Mouse (Mus musculus): ENCODE measurements around the gene Gramd1c.
A peak's percentile ranks its signal among the peaks of the same experiment; 100 is the strongest.

Gramd1c gene

DNA sequence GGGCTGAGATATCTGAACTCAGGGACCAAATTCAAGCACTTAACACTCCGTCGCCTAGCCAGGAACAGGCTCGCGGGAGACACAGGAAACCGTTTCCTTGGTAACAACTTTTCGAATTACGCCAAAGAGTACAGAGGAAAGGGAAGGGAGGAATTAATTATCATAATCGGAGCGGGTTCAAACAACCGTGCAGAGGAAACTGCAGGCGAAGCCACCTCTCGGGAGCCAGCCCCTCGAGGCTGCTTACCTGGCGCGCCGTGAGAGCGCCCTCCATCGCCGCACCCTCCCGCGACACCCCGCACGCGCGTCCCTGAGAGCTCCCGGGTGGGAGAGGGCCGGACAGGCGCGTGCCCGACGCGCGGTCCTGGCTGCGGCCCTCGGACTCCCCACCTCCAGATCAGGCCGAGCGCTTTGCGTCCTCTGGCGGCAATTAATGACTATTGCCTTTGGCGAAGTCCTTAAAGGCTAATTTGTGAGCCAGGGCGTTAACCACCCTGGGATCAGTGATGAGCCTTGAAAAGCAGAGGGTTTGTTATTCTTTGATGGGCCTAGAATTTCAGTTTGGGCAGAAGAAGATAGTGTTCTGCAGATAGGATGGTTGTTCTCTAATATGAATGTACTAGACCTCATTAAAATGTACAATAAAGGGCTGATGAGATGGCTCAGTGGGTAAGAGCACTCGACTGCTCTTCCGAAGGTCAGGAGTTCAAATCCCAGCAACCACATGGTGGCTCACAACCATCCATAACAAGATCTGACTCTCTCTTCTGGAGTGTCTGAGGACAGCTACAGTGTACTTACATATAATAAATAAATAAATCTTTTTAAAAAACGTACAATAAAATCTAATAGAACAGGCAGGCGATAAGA lies at the start of gene Gramd1c:
TSS of gene Gramd1c (minus strand) at position 321 of the 870 bp plus-strand sequence.
- Histone ChIP-seq H3K27me3 (ENCODE audit: insufficient read depth, low read length) (peaks cover 40% of the 10 kb centered on the region), H3K9me3 (ENCODE audit: low read length) (no peaks in the 10 kb centered on the region), H3K4me3 (replicated peaks; ENCODE audit: low read length) (peak within 1 kb of the TSS; percentile 78), H3K4me1 (replicated peaks; ENCODE audit: low read depth, low read length) (0 out of 2 replicates have a peak, but pooled peaks cover 6% of the 10 kb centered on the region), H3K36me3 (ENCODE audit: insufficient read depth, low read length) (no peaks in the 10 kb centered on the region)
- no peak for TF ChIP-seq NANOG (IDR thresholded peaks at IDR 0.05; ENCODE audit: borderline replicate concordance, low read length)
- TF ChIP-seq CTCF (conservative IDR thresholded peaks at IDR 0.05; ENCODE audit: low read length), result peak; percentile 38
- TF ChIP-seq POU5F1 (IDR thresholded peaks at IDR 0.05; ENCODE audit: borderline replicate concordance, low read length), result no peak

DNA sequence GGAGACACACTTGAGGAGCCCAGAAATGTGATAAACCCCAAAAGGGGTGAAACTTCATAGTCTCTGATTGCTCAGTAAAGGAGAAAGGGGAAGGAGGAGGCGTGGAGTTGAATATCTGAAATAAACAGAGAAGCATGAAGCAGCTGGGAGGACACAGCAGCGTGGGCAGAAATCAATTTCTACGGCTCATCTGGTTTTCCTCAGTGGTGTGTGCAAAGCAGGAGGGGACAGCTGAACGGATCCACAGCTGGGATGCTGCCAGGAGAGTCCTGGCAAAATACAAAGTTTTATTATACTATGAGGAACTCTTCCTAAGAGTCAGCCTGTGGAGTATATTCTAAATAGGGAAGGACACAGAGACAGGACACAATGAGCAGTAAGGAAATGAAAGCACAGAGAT lies 45.9 kb upstream of the Gramd1c start:
- Histone ChIP-seq H3K9me3 (ENCODE audit: low read length) (no peaks in the 10 kb centered on the region), H3K27me3 (ENCODE audit: insufficient read depth, low read length) (no peaks in the 10 kb centered on the region), H3K36me3 (ENCODE audit: insufficient read depth, low read length) (peaks cover 80% of the 10 kb centered on the region), H3K4me1 (replicated peaks; ENCODE audit: low read depth, low read length) (no peaks in the 10 kb centered on the region), H3K4me3 (replicated peaks; ENCODE audit: low read length) (no peak overlapping the region)
- TF ChIP-seq CTCF (conservative IDR thresholded peaks at IDR 0.05; ENCODE audit: low read length) (no peak), POU5F1 (IDR thresholded peaks at IDR 0.05; ENCODE audit: borderline replicate concordance, low read length) (no peak), NANOG (IDR thresholded peaks at IDR 0.05; ENCODE audit: borderline replicate concordance, low read length) (no peak)

DNA sequence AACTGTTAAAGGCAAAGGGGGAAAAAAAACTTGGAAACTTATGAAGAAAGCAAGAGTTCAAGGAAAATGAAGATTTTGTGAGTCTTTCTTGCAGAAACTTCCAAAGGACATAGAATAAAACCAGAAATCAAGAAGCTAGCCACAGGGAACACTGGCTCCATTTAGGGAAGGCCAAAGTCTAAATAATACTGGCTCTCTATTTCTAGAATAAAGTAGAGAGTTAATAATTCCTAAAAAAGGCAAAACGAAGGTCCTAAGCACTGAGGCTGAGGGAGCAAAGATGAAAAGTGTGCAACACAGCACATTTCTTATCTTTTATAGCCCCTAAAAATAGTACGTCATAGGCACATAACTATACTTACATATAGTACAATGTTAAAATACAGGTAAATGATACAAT lies 42.1 kb upstream of the Gramd1c start:
- no peaks in the 10 kb centered on the region for H3K9me3 ChIP-seq (ENCODE audit: low read length)
- no peak overlapping the region for H3K4me3 ChIP-seq (replicated peaks; ENCODE audit: low read length)
- H3K27me3 ChIP-seq (ENCODE audit: insufficient read depth, low read length), result no peaks in the 10 kb centered on the region
- TF ChIP-seq CTCF (conservative IDR thresholded peaks at IDR 0.05; ENCODE audit: low read length) (no peak), POU5F1 (IDR thresholded peaks at IDR 0.05; ENCODE audit: borderline replicate concordance, low read length) (no peak)
- H3K4me1 ChIP-seq (replicated peaks; ENCODE audit: low read depth, low read length), result 0 out of 2 replicates have a peak, but pooled peaks cover 9% of the 10 kb centered on the region
- peaks cover 82% of the 10 kb centered on the region for H3K36me3 ChIP-seq (ENCODE audit: insufficient read depth, low read length)

DNA sequence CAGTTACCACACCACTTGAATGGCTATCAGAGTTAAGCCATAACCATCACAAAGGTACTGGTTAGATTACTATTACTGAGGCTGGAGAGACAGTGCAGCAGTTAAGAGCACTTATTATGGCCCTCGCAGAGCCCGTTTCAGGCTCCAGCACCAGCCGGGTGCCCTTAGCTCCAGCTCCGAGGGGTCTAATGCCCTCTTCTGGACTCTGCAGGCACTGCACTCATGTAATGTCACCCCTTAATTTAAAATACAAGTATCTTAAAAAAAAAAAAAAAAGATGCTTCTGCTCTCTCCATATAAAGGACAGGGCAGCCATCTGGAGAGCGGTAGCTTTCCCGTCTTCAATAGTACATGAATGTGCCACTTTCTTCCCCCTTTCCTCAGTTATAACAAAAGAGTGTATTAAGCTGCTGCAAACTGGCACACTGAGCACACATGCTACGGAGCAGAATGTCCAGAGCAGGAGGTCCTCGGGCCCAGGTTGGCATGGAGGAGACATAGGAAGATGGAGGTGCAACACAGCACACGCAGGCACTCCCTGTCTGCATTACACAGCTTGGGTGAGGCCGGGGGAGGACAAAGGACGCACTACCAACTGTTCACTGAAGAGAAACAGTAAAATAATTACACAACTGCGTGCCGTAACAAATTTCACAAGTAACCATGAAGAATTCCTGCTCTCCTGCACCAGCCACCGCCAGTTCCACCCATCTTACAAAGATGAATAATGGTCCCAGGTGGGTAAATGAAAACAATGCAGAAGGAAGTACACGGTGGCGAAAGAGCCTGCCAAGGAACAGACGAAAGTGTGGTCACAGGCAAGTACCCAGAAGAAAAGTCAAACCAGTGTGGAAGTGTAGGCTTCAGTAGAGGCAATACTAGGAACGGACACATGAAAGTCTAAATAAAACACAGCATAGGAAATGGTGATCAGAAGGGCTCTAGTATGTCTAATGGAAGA lies 40.9 kb upstream of the Gramd1c start:
- Histone ChIP-seq H3K4me3 (replicated peaks; ENCODE audit: low read length) (no peak overlapping the region), H3K36me3 (ENCODE audit: insufficient read depth, low read length) (peaks cover 82% of the 10 kb centered on the region), H3K4me1 (replicated peaks; ENCODE audit: low read depth, low read length) (0 out of 2 replicates have a peak, but pooled peaks cover 9% of the 10 kb centered on the region), H3K27me3 (ENCODE audit: insufficient read depth, low read length) (no peaks in the 10 kb centered on the region), H3K9me3 (ENCODE audit: low read length) (no peaks in the 10 kb centered on the region)
- TF ChIP-seq POU5F1 (IDR thresholded peaks at IDR 0.05; ENCODE audit: borderline replicate concordance, low read length), result no peak
- no peak for TF ChIP-seq NANOG (IDR thresholded peaks at IDR 0.05; ENCODE audit: borderline replicate concordance, low read length)
- TF ChIP-seq CTCF (conservative IDR thresholded peaks at IDR 0.05; ENCODE audit: low read length), result peak; percentile 63

DNA sequence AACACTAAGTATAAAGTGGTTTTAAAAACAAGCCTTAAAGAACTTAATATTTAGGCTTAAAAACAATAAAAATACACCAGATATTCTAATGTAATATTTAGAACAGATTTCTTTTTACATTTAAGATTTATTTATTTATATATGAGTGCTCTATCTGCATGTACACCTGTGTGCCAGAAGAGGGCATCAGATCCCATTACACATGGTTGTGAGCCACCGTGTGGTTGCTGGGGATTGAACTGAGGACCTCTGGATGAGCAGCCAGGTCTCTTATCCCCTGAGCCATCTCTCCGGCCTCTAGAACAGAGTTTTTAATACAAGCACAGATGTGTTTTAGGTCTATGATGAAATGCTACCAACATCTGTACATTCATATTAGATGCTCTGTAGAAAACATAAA lies 39.8 kb upstream of the Gramd1c start:
- Histone ChIP-seq H3K9me3 (ENCODE audit: low read length) (no peaks in the 10 kb centered on the region), H3K36me3 (ENCODE audit: insufficient read depth, low read length) (peaks cover 82% of the 10 kb centered on the region), H3K27me3 (ENCODE audit: insufficient read depth, low read length) (no peaks in the 10 kb centered on the region), H3K4me1 (replicated peaks; ENCODE audit: low read depth, low read length) (0 out of 2 replicates have a peak, but pooled peaks cover 9% of the 10 kb centered on the region), H3K4me3 (replicated peaks; ENCODE audit: low read length) (no peak overlapping the region)
- no peak for TF ChIP-seq NANOG (IDR thresholded peaks at IDR 0.05; ENCODE audit: borderline replicate concordance, low read length)
- peak; percentile 38 for TF ChIP-seq CTCF (conservative IDR thresholded peaks at IDR 0.05; ENCODE audit: low read length)

DNA sequence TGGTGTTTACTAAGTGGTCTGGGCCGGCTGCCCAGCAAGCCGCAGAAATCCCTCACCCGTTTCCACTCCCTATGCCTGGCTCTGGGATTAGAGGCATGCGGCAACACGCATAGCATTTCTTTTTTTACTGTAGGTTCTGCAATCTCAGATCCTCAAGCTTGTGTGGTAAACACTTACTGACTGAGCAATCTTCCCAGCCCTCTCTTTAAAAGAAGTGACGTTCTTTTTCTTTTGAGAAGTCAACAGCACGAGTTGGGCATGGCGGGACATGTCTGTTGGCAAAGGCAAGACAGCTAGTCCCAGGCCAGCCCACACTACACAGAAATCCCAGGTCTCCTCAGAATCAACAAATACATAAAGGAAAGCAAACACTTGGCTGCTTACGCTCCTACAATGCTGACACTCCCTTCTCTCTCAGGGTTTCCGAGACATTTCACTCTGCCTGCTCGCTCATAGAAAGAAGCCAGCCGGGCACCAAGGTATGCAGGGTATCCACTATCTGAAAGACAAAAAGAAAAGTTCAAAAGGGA lies 38.1 kb upstream of the Gramd1c start:
- TF ChIP-seq NANOG (IDR thresholded peaks at IDR 0.05; ENCODE audit: borderline replicate concordance, low read length), result no peak
- TF ChIP-seq POU5F1 (IDR thresholded peaks at IDR 0.05; ENCODE audit: borderline replicate concordance, low read length), result no peak
- TF ChIP-seq CTCF (conservative IDR thresholded peaks at IDR 0.05; ENCODE audit: low read length), result no peak
- Histone ChIP-seq H3K9me3 (ENCODE audit: low read length) (no peaks in the 10 kb centered on the region), H3K4me1 (replicated peaks; ENCODE audit: low read depth, low read length) (0 out of 2 replicates have a peak, but pooled peaks cover 9% of the 10 kb centered on the region), H3K36me3 (ENCODE audit: insufficient read depth, low read length) (peaks cover 81% of the 10 kb centered on the region), H3K27me3 (ENCODE audit: insufficient read depth, low read length) (no peaks in the 10 kb centered on the region), H3K4me3 (replicated peaks; ENCODE audit: low read length) (no peak overlapping the region)

DNA sequence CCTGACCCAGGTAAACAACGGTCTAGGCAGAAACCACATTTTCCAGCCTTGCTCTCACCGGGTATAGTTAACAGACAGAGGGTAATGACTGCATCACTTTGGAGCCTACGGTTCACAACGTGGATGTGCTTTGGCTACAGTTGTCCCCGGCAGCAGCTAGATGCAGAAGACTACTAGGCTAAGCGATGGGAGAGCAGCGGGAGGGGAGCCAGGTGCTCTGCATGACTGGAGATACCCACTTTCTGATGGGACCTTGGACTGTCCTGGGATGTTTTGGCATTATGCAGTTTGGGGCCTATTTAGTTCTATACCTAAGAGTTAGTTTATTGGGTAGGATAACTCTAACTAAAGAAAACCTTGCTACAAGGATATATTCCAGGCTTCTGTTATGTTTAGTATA lies 36.2 kb upstream of the Gramd1c start:
- H3K4me3 ChIP-seq (replicated peaks; ENCODE audit: low read length), result no peak overlapping the region
- no peaks in the 10 kb centered on the region for H3K27me3 ChIP-seq (ENCODE audit: insufficient read depth, low read length)
- H3K9me3 ChIP-seq (ENCODE audit: low read length), result no peaks in the 10 kb centered on the region
- TF ChIP-seq POU5F1 (IDR thresholded peaks at IDR 0.05; ENCODE audit: borderline replicate concordance, low read length), result no peak
- no peak for TF ChIP-seq CTCF (conservative IDR thresholded peaks at IDR 0.05; ENCODE audit: low read length)
- no peak for TF ChIP-seq NANOG (IDR thresholded peaks at IDR 0.05; ENCODE audit: borderline replicate concordance, low read length)
- 0 out of 2 replicates have a peak, but pooled peaks cover 9% of the 10 kb centered on the region for H3K4me1 ChIP-seq (replicated peaks; ENCODE audit: low read depth, low read length)
- H3K36me3 ChIP-seq (ENCODE audit: insufficient read depth, low read length), result peaks cover 87% of the 10 kb centered on the region

DNA sequence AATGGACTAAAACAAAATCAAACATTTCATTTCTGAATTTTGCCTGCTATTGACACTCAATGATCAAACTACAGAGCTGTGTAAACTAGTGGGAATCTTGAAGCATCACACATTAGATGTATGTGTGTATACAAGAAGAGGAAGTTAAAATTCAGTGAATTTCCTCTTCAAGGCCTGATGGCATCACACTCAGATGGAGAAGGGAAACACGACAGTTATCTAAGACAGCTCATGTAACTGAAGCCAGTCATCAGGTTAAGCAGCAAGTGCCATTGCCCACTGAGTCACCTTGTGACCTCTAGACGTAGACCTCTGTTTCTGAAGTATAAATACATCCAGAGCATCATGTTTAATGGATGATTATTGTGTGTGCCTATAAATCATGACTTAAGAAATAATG lies 24.5 kb upstream of the Gramd1c start:
- Histone ChIP-seq H3K9me3 (ENCODE audit: low read length) (no peaks in the 10 kb centered on the region), H3K27me3 (ENCODE audit: insufficient read depth, low read length) (no peaks in the 10 kb centered on the region), H3K4me1 (replicated peaks; ENCODE audit: low read depth, low read length) (no peaks in the 10 kb centered on the region), H3K36me3 (ENCODE audit: insufficient read depth, low read length) (peaks cover 91% of the 10 kb centered on the region), H3K4me3 (replicated peaks; ENCODE audit: low read length) (no peak overlapping the region)
- TF ChIP-seq POU5F1 (IDR thresholded peaks at IDR 0.05; ENCODE audit: borderline replicate concordance, low read length) (no peak), NANOG (IDR thresholded peaks at IDR 0.05; ENCODE audit: borderline replicate concordance, low read length) (no peak), CTCF (conservative IDR thresholded peaks at IDR 0.05; ENCODE audit: low read length) (no peak)

All from E14TG2a.4 (cell line).